Mouse (Mus musculus): ENCODE results near the gene Smc6. TPM values are rescaled to one million over a fixed set of nuclear protein-coding genes. Genes with fewer than 3 reads are reported as not detected.
A peak's percentile ranks its signal among the peaks of the same experiment; 100 is the strongest.

The Smc6 gene
- 91.7 and 96.9 TPM in 2 replicates for polyA plus RNA-seq (2014; fragmentation: Nextera tagmentation; extraction: Ambion mirVana)

GRCm38 (mm10) chr12:11265382-11266281, at the start of gene Smc6, which contains the start of gene Gen1:
Smc6 (plus strand) TSS chr12:11265886.
Gen1 (minus strand) TSS chr12:11265801.
- ATAC-seq (ENCODE audit: low read depth): peak; percentile 99
- WGBS: under 1% methylated on average over 79 of the region's 83 CpGs
- no peaks in the 10 kb centered on the region for H3K36me3 ChIP-seq (ENCODE audit: control insufficient read depth, insufficient read depth, low read length)
- H3K27ac ChIP-seq (ENCODE audit: low read depth, low read length): peak within 1 kb of the TSS; percentile 87
- no peaks in the 10 kb centered on the region for H3K9me3 ChIP-seq (ENCODE audit: control insufficient read depth, low read length)
- H3K4me1 ChIP-seq (ENCODE audit: control insufficient read depth, insufficient read depth, low read length): peaks cover 27% of the 10 kb centered on the region
- H3K9ac ChIP-seq (replicated peaks; ENCODE audit: low read depth, low read length): peak within 1 kb of the TSS; percentile 88
- H3K4me3 ChIP-seq (ENCODE audit: low read depth, low read length): peak within 1 kb of the TSS; percentile 90
- no peaks in the 10 kb centered on the region for H3K27me3 ChIP-seq (ENCODE audit: control insufficient read depth, insufficient read depth, low read length)
- H3K4me2 ChIP-seq (ENCODE audit: low read depth, low read length): peak within 1 kb of the TSS; percentile 86

- Histone ChIP-seq H3K27me3 (ENCODE audit: control insufficient read depth, insufficient read depth, low read length) (no peaks in the 10 kb centered on the region), H3K27ac (ENCODE audit: low read depth, low read length) (no peak overlapping the region), H3K4me1 (ENCODE audit: control insufficient read depth, insufficient read depth, low read length) (no peaks in the 10 kb centered on the region), H3K4me3 (ENCODE audit: low read depth, low read length) (no peak overlapping the region), H3K9ac (replicated peaks; ENCODE audit: low read depth, low read length) (no peak overlapping the region), H3K9me3 (ENCODE audit: control insufficient read depth, low read length) (no peaks in the 10 kb centered on the region), H3K36me3 (ENCODE audit: control insufficient read depth, insufficient read depth, low read length) (no peaks in the 10 kb centered on the region), H3K4me2 (ENCODE audit: low read depth, low read length) (no peak overlapping the region)
- WGBS: 60% methylated on average over 3 of the region's 3 CpGs
- no peak for ATAC-seq (ENCODE audit: low read depth)
Measured at GRCm38 (mm10) chr12:11216454-11216853, 49.2 kb upstream of the Smc6 start.

GRCm38 (mm10) chr12:11217726-11218250, 47.9 kb upstream of the Smc6 start:
- Histone ChIP-seq H3K4me1 (ENCODE audit: control insufficient read depth, insufficient read depth, low read length) (no peaks in the 10 kb centered on the region), H3K27me3 (ENCODE audit: control insufficient read depth, insufficient read depth, low read length) (no peaks in the 10 kb centered on the region), H3K27ac (ENCODE audit: low read depth, low read length) (no peak overlapping the region), H3K9me3 (ENCODE audit: control insufficient read depth, low read length) (no peaks in the 10 kb centered on the region), H3K4me2 (ENCODE audit: low read depth, low read length) (no peak overlapping the region), H3K36me3 (ENCODE audit: control insufficient read depth, insufficient read depth, low read length) (no peaks in the 10 kb centered on the region), H3K9ac (replicated peaks; ENCODE audit: low read depth, low read length) (no peak overlapping the region), H3K4me3 (ENCODE audit: low read depth, low read length) (no peak overlapping the region)
- no peak for ATAC-seq (ENCODE audit: low read depth)
- WGBS: 66% methylated on average over 7 of the region's 7 CpGs

GRCm38 (mm10) chr12:11221524-11222330, 44.0 kb upstream of the Smc6 start:
- 59% methylated on average over 20 of the region's 20 CpGs for WGBS
- H3K27ac ChIP-seq (ENCODE audit: low read depth, low read length): no peak overlapping the region
- H3K9ac ChIP-seq (replicated peaks; ENCODE audit: low read depth, low read length): no peak overlapping the region
- no peaks in the 10 kb centered on the region for H3K4me1 ChIP-seq (ENCODE audit: control insufficient read depth, insufficient read depth, low read length)
- H3K27me3 ChIP-seq (ENCODE audit: control insufficient read depth, insufficient read depth, low read length): no peaks in the 10 kb centered on the region
- peak; percentile 79; the same call in 1 of the 2 replicates for ATAC-seq (ENCODE audit: low read depth)
- H3K4me2 ChIP-seq (ENCODE audit: low read depth, low read length): no peak overlapping the region
- H3K9me3 ChIP-seq (ENCODE audit: control insufficient read depth, low read length): no peaks in the 10 kb centered on the region
- H3K36me3 ChIP-seq (ENCODE audit: control insufficient read depth, insufficient read depth, low read length): no peaks in the 10 kb centered on the region
- H3K4me3 ChIP-seq (ENCODE audit: low read depth, low read length): no peak overlapping the region

GRCm38 (mm10) chr12:11222566-11222965, 43.1 kb upstream of the Smc6 start:
- Histone ChIP-seq H3K27ac (ENCODE audit: low read depth, low read length) (no peak overlapping the region), H3K4me3 (ENCODE audit: low read depth, low read length) (no peak overlapping the region), H3K4me2 (ENCODE audit: low read depth, low read length) (no peak overlapping the region), H3K9me3 (ENCODE audit: control insufficient read depth, low read length) (no peaks in the 10 kb centered on the region), H3K4me1 (ENCODE audit: control insufficient read depth, insufficient read depth, low read length) (no peaks in the 10 kb centered on the region), H3K27me3 (ENCODE audit: control insufficient read depth, insufficient read depth, low read length) (no peaks in the 10 kb centered on the region), H3K9ac (replicated peaks; ENCODE audit: low read depth, low read length) (no peak overlapping the region), H3K36me3 (ENCODE audit: control insufficient read depth, insufficient read depth, low read length) (no peaks in the 10 kb centered on the region)
- WGBS: 73% methylated on average over 3 of the region's 3 CpGs
- no peak for ATAC-seq (ENCODE audit: low read depth)

- Histone ChIP-seq H3K4me1 (ENCODE audit: control insufficient read depth, insufficient read depth, low read length) (no peaks in the 10 kb centered on the region), H3K27ac (ENCODE audit: low read depth, low read length) (no peak overlapping the region), H3K9me3 (ENCODE audit: control insufficient read depth, low read length) (no peaks in the 10 kb centered on the region), H3K4me2 (ENCODE audit: low read depth, low read length) (no peak overlapping the region), H3K9ac (replicated peaks; ENCODE audit: low read depth, low read length) (no peak overlapping the region), H3K36me3 (ENCODE audit: control insufficient read depth, insufficient read depth, low read length) (no peaks in the 10 kb centered on the region), H3K27me3 (ENCODE audit: control insufficient read depth, insufficient read depth, low read length) (no peaks in the 10 kb centered on the region), H3K4me3 (ENCODE audit: low read depth, low read length) (no peak overlapping the region)
- no peak for ATAC-seq (ENCODE audit: low read depth)
- WGBS: 96% methylated on average over 10 of the region's 10 CpGs
Measured at GRCm38 (mm10) chr12:11223090-11223489, 42.6 kb upstream of the Smc6 start.

- no peak overlapping the region for H3K9ac ChIP-seq (replicated peaks; ENCODE audit: low read depth, low read length)
- WGBS: 3% methylated on average over 5 of the region's 5 CpGs
- no peaks in the 10 kb centered on the region for H3K36me3 ChIP-seq (ENCODE audit: control insufficient read depth, insufficient read depth, low read length)
- H3K4me3 ChIP-seq (ENCODE audit: low read depth, low read length): no peak overlapping the region
- no peak overlapping the region for H3K27ac ChIP-seq (ENCODE audit: low read depth, low read length)
- no peak for ATAC-seq (ENCODE audit: low read depth)
- H3K27me3 ChIP-seq (ENCODE audit: control insufficient read depth, insufficient read depth, low read length): no peaks in the 10 kb centered on the region
- no peaks in the 10 kb centered on the region for H3K4me1 ChIP-seq (ENCODE audit: control insufficient read depth, insufficient read depth, low read length)
- H3K4me2 ChIP-seq (ENCODE audit: low read depth, low read length): no peak overlapping the region
- no peaks in the 10 kb centered on the region for H3K9me3 ChIP-seq (ENCODE audit: control insufficient read depth, low read length)
Measured at GRCm38 (mm10) chr12:11224722-11225121, 41.0 kb upstream of the Smc6 start.

- no peak overlapping the region for H3K4me3 ChIP-seq (ENCODE audit: low read depth, low read length)
- H3K27ac ChIP-seq (ENCODE audit: low read depth, low read length): no peak overlapping the region
- WGBS: 50% methylated on average over 1 of the region's 1 CpGs
- H3K9me3 ChIP-seq (ENCODE audit: control insufficient read depth, low read length): no peaks in the 10 kb centered on the region
- H3K4me1 ChIP-seq (ENCODE audit: control insufficient read depth, insufficient read depth, low read length): no peaks in the 10 kb centered on the region
- no peak overlapping the region for H3K4me2 ChIP-seq (ENCODE audit: low read depth, low read length)
- H3K36me3 ChIP-seq (ENCODE audit: control insufficient read depth, insufficient read depth, low read length): no peaks in the 10 kb centered on the region
- H3K9ac ChIP-seq (replicated peaks; ENCODE audit: low read depth, low read length): no peak overlapping the region
- no peak for ATAC-seq (ENCODE audit: low read depth)
- no peaks in the 10 kb centered on the region for H3K27me3 ChIP-seq (ENCODE audit: control insufficient read depth, insufficient read depth, low read length)
Measured at GRCm38 (mm10) chr12:11226123-11226522, 39.6 kb upstream of the Smc6 start.

Measured in neural tube, embryonic 14.5 days (tissue).